Mouse (Mus musculus) midbrain, postnatal 0 days (tissue): ENCODE results near the gene Uspl1. TPM values are rescaled to one million over a fixed set of nuclear protein-coding genes. Genes with fewer than 3 reads are reported as not detected.
A peak's percentile ranks its signal among the peaks of the same experiment; 100 is the strongest.

Experiments used
- ATAC-seq: fragments of 200-750 bp; cut with Nextera tagmentation; 2 replicates; pipeline ENCODE4 v1.8.0; 2017; ENCODE audit warnings: moderate number of reproducible peaks, mild to moderate bottlenecking, moderate TSS enrichment, moderate library complexity; ENCODE audit not compliant: low FRiP score
- DNase-seq: peaks from one replicate; pipeline ENCODE4 v3.0.0-alpha.2; 2015; ENCODE audit warnings: low spot score
- H3K27ac ChIP-seq: fragments of 300-500 bp; sonication (generic); 2 replicates; pipeline ENCODE4 v1.5.1; 2014; ENCODE audit warnings: low read depth, mild to moderate bottlenecking, low read length, mixed read lengths
- H3K27me3 ChIP-seq: fragments of 300-500 bp; sonication (generic); 2 replicates; pipeline ENCODE4 v1.6.1; 2014; ENCODE audit warnings: low read length, control low read depth, mixed read lengths; ENCODE audit not compliant: insufficient read depth
- H3K36me3 ChIP-seq: fragments of 300-500 bp; sonication (generic); 2 replicates; pipeline ENCODE4 v1.6.1; 2014; ENCODE audit warnings: low read length, control low read depth, mixed read lengths; ENCODE audit not compliant: insufficient read depth
- H3K4me1 ChIP-seq: fragments of 300-500 bp; sonication (generic); 2 replicates; pipeline ENCODE4 v1.6.1; 2014; ENCODE audit warnings: mild to moderate bottlenecking, control low read depth, antibody characterized with exemption, low read length, mixed read lengths; ENCODE audit not compliant: insufficient read depth
- H3K4me2 ChIP-seq: fragments of 300-500 bp; sonication (generic); 2 replicates; pipeline ENCODE4 v1.6.1; 2014; ENCODE audit warnings: low read depth, mild to moderate bottlenecking, low read length, mixed read lengths; ENCODE audit not compliant: poor library complexity, severe bottlenecking
- H3K4me3 ChIP-seq: fragments of 300-500 bp; sonication (generic); 2 replicates; pipeline ENCODE4 v1.5.1; 2014; ENCODE audit warnings: low read depth, mild to moderate bottlenecking, low read length, moderate library complexity
- H3K9ac ChIP-seq: fragments of 300-500 bp; sonication (generic); replicated peaks from 2 replicates; pipeline ENCODE4 v1.6.1; 2014; ENCODE audit warnings: mild to moderate bottlenecking, low read length, moderate library complexity, mixed read lengths; ENCODE audit not compliant: poor library complexity, severe bottlenecking
- H3K9me3 ChIP-seq: fragments of 300-500 bp; sonication (generic); 2 replicates; pipeline ENCODE4 v1.6.1; 2016; ENCODE audit warnings: low read length, control low read depth
- CTCF ChIP-seq: IDR thresholded peaks from 2 replicates; pipeline ENCODE4 v1.5.1; 2016; ENCODE audit warnings: antibody characterized with exemption, mild to moderate bottlenecking
- WGBS: fragments of 180-500 bp; shearing (Covaris S2); extraction: QIAGEN DNeasy Blood & Tissue Kit; methylation state at CpG from one replicate; pipeline ENCODE4 v1.1.7; 2014; 5-methylcytosine and 5-hydroxymethylcytosine counted together
- polyA plus RNA-seq: library from polyadenylated mRNA; unstranded; fragments of >200 nt; fragmentation: Nextera tagmentation; extraction: Ambion mirVana; gene quantifications from 2 replicates; pipeline ENCODE4 v1.2.1, GENCODE M21; 2015
- total RNA-seq: library from RNA; depleted of rRNA; stranded (reverse); fragments of >200 nt; gene quantifications from 2 replicates; pipeline ENCODE4 v1.2.3, GENCODE M21; 2014

Uspl1 gene
- total and polyA plus RNA-seq, 2 experiments from 2014 or later: 47.0 to 48.1 TPM

DNA sequence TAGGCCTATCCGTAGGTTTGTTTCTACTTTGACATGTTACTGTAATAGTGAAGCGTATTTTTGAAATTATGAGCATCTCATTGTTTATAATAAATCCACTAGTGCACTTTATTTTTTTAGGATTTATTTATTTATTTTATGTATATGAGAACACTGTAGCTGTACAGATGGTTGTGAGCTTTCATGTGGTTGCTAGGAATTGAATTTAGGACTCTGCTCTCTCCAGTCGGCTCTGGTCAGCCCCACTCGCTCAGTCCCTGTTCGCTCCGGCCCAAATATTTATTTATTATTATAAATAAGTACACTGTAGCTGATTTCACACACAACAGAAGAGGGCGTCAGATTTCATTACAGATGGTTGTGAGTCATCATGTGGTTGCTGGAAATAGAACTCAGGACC is 24.6 kb downstream of the Uspl1 start:
- no peaks in the 10 kb centered on the region for H3K9me3 ChIP-seq
- WGBS: 60% methylated on average over 7 of the region's 7 CpGs
- H3K36me3 ChIP-seq: peaks cover 33% of the 10 kb centered on the region
- TF ChIP-seq CTCF: no peak
- H3K27me3 ChIP-seq: no peaks in the 10 kb centered on the region
- no peak overlapping the region for H3K9ac ChIP-seq
- DNase-seq (no peak), ATAC-seq (no peak)
- no peaks in the 10 kb centered on the region for H3K4me1 ChIP-seq
- H3K27ac ChIP-seq: no peak overlapping the region
- no peak overlapping the region for H3K4me3 ChIP-seq
- H3K4me2 ChIP-seq: no peak overlapping the region

DNA sequence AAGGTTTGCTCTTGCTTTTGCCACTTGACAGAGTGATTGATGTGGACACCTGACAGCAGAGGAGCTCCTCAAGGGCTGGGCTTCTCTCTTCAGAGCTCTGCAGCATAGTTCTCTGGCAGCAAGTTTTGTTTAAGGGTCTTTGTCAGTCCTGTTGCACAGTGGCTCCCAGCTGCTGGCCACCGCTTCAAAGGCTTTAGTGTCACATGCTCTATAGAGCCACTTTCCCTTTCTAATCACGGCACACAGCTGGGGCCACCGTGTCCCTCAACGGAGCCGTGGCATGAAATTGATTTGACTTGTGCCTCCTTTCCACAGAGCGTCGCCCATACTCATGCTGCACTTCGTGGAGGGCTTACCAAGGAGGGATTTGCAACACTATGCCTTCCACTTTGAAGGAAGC is 25.2 kb downstream of the Uspl1 start:
- Histone ChIP-seq H3K4me3 (no peak overlapping the region), H3K36me3 (peaks cover 34% of the 10 kb centered on the region), H3K9me3 (no peaks in the 10 kb centered on the region), H3K4me2 (no peak overlapping the region), H3K9ac (no peak overlapping the region), H3K4me1 (no peaks in the 10 kb centered on the region), H3K27ac (no peak overlapping the region), H3K27me3 (no peaks in the 10 kb centered on the region)
- TF ChIP-seq CTCF: no peak
- DNase-seq (peak; percentile 66), ATAC-seq (peak; percentile 65)
- 23% methylated on average over 8 of the region's 8 CpGs for WGBS

DNA sequence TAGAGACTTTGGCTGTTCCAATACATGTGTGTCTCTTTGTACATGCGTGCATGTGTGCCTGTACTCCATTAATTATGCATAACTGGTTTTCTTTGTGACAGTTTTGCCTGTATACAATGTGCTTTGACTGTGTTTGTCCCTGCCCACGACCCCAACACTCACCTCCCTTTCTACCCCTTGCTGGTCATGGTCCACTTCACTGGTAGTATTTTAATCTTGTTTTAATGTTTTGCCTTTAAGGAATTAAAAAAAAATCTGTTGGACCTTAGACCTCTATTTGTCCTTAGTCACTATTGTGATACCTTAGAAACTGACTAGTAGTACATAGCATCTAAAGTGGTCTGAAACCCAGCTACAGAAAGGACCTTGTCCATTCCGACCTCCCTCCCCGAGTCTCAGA is 26.9 kb downstream of the Uspl1 start:
- peaks cover 42% of the 10 kb centered on the region for H3K36me3 ChIP-seq
- WGBS: 71% methylated on average over 4 of the region's 4 CpGs

DNA sequence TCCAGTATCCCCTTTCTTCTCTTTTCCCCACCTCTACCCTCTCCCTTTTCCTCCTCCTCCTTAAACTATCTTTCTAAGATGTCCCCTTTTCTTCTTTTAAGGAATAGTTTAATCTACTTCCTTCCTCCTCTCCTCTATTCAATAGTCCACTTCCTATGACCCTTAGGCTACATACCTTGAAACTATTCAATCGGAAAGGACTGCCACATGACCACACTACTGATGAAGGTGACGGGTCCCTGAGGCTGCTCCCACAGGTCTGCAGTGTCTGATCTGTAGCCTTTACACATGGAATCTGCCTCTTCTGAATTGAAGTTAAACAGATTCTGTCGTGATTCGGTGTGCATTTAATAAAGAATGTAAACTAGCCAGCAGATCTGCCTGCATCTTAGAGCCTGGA is 28.7 kb downstream of the Uspl1 start:
- Histone ChIP-seq H3K4me1 (no peaks in the 10 kb centered on the region), H3K27ac (no peak overlapping the region), H3K9ac (no peak overlapping the region), H3K4me3 (no peak overlapping the region), H3K36me3 (peaks cover 50% of the 10 kb centered on the region), H3K4me2 (no peak overlapping the region), H3K27me3 (no peaks in the 10 kb centered on the region), H3K9me3 (no peaks in the 10 kb centered on the region)
- ATAC-seq (no peak), DNase-seq (no peak)
- no peak for TF ChIP-seq CTCF
- 86% methylated on average over 4 of the region's 4 CpGs for WGBS

More for the DNA sequence above, 26.9 kb downstream of the Uspl1 start:
- no peak overlapping the region for H3K27ac ChIP-seq
- H3K9me3 ChIP-seq: no peaks in the 10 kb centered on the region
- no peaks in the 10 kb centered on the region for H3K4me1 ChIP-seq
- ATAC-seq (no peak), DNase-seq (no peak)
- H3K27me3 ChIP-seq: no peaks in the 10 kb centered on the region
- no peak overlapping the region for H3K4me3 ChIP-seq
- H3K4me2 ChIP-seq: no peak overlapping the region
- no peak overlapping the region for H3K9ac ChIP-seq
- no peak for TF ChIP-seq CTCF

DNA sequence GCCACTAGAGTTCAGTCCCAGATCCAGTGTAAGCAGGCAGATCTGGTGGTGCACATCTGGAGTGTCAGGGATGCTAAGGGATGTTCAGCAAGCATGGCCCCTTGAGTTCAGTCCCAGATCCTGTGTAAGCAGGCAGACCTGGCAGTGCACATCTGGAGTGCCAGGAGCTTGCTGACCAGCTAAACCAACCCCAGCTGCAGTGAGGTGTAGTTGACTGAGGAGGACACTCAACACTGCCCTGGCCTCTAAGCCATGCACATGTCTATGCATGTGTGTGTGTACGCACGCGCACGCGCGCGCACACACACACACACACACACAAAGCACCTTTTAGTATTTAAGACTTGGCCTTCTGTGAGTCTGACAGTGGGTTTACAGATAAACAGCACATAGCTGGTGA is 31.4 kb downstream of the Uspl1 start:
- Histone ChIP-seq H3K9me3 (no peaks in the 10 kb centered on the region), H3K9ac (no peak overlapping the region), H3K27ac (no peak overlapping the region), H3K4me2 (no peak overlapping the region), H3K4me1 (no peaks in the 10 kb centered on the region), H3K27me3 (no peaks in the 10 kb centered on the region), H3K4me3 (no peak overlapping the region), H3K36me3 (peaks cover 48% of the 10 kb centered on the region)
- ATAC-seq (no peak), DNase-seq (no peak)
- 99% methylated on average over 7 of the region's 7 CpGs for WGBS
- no peak for TF ChIP-seq CTCF

DNA sequence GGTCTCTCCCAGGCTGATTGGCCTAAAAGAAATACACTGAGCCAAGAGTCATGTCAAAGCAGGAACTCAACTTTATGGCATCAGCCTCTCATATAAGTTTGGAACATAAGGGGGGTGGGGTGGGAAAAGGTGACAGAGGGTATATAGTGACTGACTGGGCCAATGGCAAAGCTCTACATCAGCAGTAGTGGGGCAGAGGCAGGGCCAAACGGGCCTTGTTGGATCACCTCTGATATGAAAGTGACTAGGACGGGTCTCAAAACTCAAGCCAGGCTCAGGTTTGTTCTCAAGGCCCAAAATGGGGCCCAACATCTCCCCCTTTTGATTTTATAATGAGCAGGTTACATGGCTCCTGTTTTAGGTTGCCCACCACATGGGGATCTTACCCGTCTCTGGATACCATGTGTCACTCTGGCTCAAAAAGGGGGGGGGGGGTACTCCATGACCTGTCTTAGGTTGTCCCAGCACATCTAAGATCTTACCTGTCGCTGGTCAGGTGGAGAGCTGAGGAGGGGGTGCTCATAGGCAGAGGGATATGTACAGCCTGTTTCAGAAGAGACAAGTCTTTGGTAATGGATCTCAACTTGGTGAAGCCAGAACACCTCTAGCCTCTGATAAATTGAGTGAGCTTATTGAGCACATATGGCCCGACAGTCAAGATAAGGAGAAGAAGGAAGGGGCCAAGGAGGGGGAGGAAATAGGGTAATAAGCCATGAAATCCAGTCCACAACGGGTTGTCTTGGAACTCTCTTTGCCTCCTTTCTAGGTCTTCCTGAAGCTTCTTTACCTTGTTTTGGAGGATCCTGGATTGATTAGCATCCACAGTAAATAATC is 33.6 kb downstream of the Uspl1 start:
- DNase-seq: no peak
- Histone ChIP-seq H3K4me3 (no peak overlapping the region), H3K9ac (no peak overlapping the region), H3K4me2 (no peak overlapping the region), H3K9me3 (no peaks in the 10 kb centered on the region), H3K36me3 (peaks cover 37% of the 10 kb centered on the region), H3K27ac (no peak overlapping the region), H3K27me3 (no peaks in the 10 kb centered on the region), H3K4me1 (no peaks in the 10 kb centered on the region)
- no peak for ATAC-seq
- 92% methylated on average over 6 of the region's 6 CpGs for WGBS
- TF ChIP-seq CTCF: no peak
